ENCODE assay signal across 12 mouse cellular contexts in genomic region chr13:111803506-111803905, GRCm38 (mm10). TPM values are rescaled to one million over a fixed set of nuclear protein-coding genes. Genes with fewer than 3 reads are reported as not detected.
DNase-seq lines count a peak whose midpoint lies in the region; ATAC-seq and TF ChIP-seq lines count a peak whose summit lies in the region.
"Had no signal": no experiment of that assay in that cellular context is flagged by ENCODE, and none has a peak within 500 bp of the region (broad histone marks: within the 10 kb centered on the region; RNA-seq: fewer than 3 reads in every experiment).

No protein-coding gene starts in this region.

- H3K9me3 ChIP-seq in lung, postnatal 0 days (ENCODE audit: low read length), result no peaks in the 10 kb centered on the region
- H3K9me3 ChIP-seq in intestine, postnatal 0 days (ENCODE audit: control insufficient read depth), result no peaks in the 10 kb centered on the region
- no peaks in the 10 kb centered on the region for H3K9me3 ChIP-seq in stomach, postnatal 0 days (ENCODE audit: control insufficient read depth, low read length)
- H3K9me3 ChIP-seq in midbrain, embryonic 13.5 days, result no peaks in the 10 kb centered on the region
- H3K9me3 ChIP-seq: forebrain, embryonic 15.5 days; midbrain, embryonic 12.5 days had no signal

- H3K4me3 ChIP-seq in kidney, adult 2 months (ENCODE audit: insufficient read depth, low read depth, low read length), result no peak overlapping the region
- H3K4me3 ChIP-seq in lung, postnatal 0 days (ENCODE audit: low read depth, low read length), result no peak overlapping the region
- peak overlapping the region; percentile 9 for H3K4me3 ChIP-seq in intestine, postnatal 0 days (ENCODE audit: low read depth, low read length)
- no peak overlapping the region for H3K4me3 ChIP-seq in stomach, postnatal 0 days (ENCODE audit: low read depth, low read length)
- no peak overlapping the region for H3K4me3 ChIP-seq in midbrain, embryonic 13.5 days (replicated peaks)
- H3K4me3 ChIP-seq: forebrain, embryonic 15.5 days; midbrain, embryonic 12.5 days had no signal

- ATAC-seq in lung, postnatal 0 days, result no peak
- ATAC-seq in intestine, postnatal 0 days, result no peak
- no peak for ATAC-seq in stomach, postnatal 0 days (ENCODE audit: low FRiP score, low TSS enrichment)
- no peak for ATAC-seq in midbrain, embryonic 13.5 days
- ATAC-seq: forebrain, embryonic 15.5 days had no signal

- TF ChIP-seq CTCF in kidney, adult 2 months (conservative IDR thresholded peaks at IDR 0.05; ENCODE audit: insufficient read depth, insufficient read length, low read depth, low read length), result no peak
- no peak for TF ChIP-seq CTCF in lung, postnatal 0 days (IDR thresholded peaks at IDR 0.05)
- no peak for TF ChIP-seq CTCF in intestine, postnatal 0 days (IDR thresholded peaks at IDR 0.05; ENCODE audit: low read depth)
- no peak for TF ChIP-seq CTCF in stomach, postnatal 0 days (IDR thresholded peaks at IDR 0.05; ENCODE audit: low read depth)

- H3K27me3 ChIP-seq in kidney, adult 2 months (replicated peaks; ENCODE audit: control insufficient read depth, insufficient read depth, low read length), result no peaks in the 10 kb centered on the region
- no peaks in the 10 kb centered on the region for H3K27me3 ChIP-seq in lung, postnatal 0 days (replicated peaks; ENCODE audit: insufficient read depth, low read length)
- H3K27me3 ChIP-seq in intestine, postnatal 0 days (replicated peaks; ENCODE audit: control insufficient read depth, insufficient read depth, low read length), result no peaks in the 10 kb centered on the region
- H3K27me3 ChIP-seq in stomach, postnatal 0 days (ENCODE audit: control insufficient read depth, insufficient read depth, low read length), result no peaks in the 10 kb centered on the region
- H3K27me3 ChIP-seq in midbrain, embryonic 13.5 days, result no peaks in the 10 kb centered on the region
- H3K27me3 ChIP-seq: forebrain, embryonic 15.5 days; midbrain, embryonic 12.5 days had no signal

- H3K9ac ChIP-seq in lung, postnatal 0 days (replicated peaks; ENCODE audit: low read depth), result no peak overlapping the region
- peak overlapping the region; percentile 40; the same call in 1 of the 2 replicates for H3K9ac ChIP-seq in intestine, postnatal 0 days (ENCODE audit: low read depth, low read length)
- H3K9ac ChIP-seq in stomach, postnatal 0 days (ENCODE audit: low read length), result no peak overlapping the region
- no peak overlapping the region for H3K9ac ChIP-seq in midbrain, embryonic 13.5 days (replicated peaks)
- H3K9ac ChIP-seq: forebrain, embryonic 15.5 days; midbrain, embryonic 12.5 days had no signal

- peak; percentile 47 for DNase-seq in kidney, adult 2 months
- no peak for DNase-seq in kidney, adult 18-20 months
- peak; percentile 7 for DNase-seq in lung, postnatal 14 days
- DNase-seq in lung, postnatal 0 days (ENCODE audit: low spot score), result no peak
- peak; percentile 39 for DNase-seq in stomach, postnatal 0 days (ENCODE audit: low spot score)
- DNase-seq: adrenal gland, adult 2 months; heart, postnatal 10 days; right cerebral cortex, adult 18-20 months had no signal

- H3K27ac ChIP-seq in kidney, adult 2 months (ENCODE audit: insufficient read depth, low read depth, low read length), result peak overlapping the region; percentile 71
- H3K27ac ChIP-seq in lung, postnatal 0 days (ENCODE audit: low read length), result no peak overlapping the region
- peak overlapping the region; percentile 73 for H3K27ac ChIP-seq in intestine, postnatal 0 days (ENCODE audit: low read depth, low read length)
- H3K27ac ChIP-seq in stomach, postnatal 0 days (replicated peaks), result peak overlapping the region; percentile 82
- H3K27ac ChIP-seq in midbrain, embryonic 13.5 days, result no peak overlapping the region
- H3K27ac ChIP-seq: forebrain, embryonic 15.5 days; midbrain, embryonic 12.5 days had no signal

- no peak for TF ChIP-seq EP300 in lung, postnatal 0 days (IDR thresholded peaks at IDR 0.05)
- TF ChIP-seq EP300 in stomach, postnatal 0 days (optimal IDR thresholded peaks at IDR 0.05), result no peak

- no peak for TF ChIP-seq POLR2A in kidney, adult 2 months (IDR thresholded peaks at IDR 0.05; ENCODE audit: low read depth, low read length)

- no peaks in the 10 kb centered on the region for H3K36me3 ChIP-seq in kidney, adult 2 months (ENCODE audit: control insufficient read depth, insufficient read depth, low read length)
- H3K36me3 ChIP-seq in lung, postnatal 0 days (ENCODE audit: insufficient read depth, low read length), result no peaks in the 10 kb centered on the region
- no peaks in the 10 kb centered on the region for H3K36me3 ChIP-seq in intestine, postnatal 0 days (ENCODE audit: control insufficient read depth, insufficient read depth)
- H3K36me3 ChIP-seq in stomach, postnatal 0 days (ENCODE audit: control insufficient read depth, insufficient read depth, low read length), result no peaks in the 10 kb centered on the region
- H3K36me3 ChIP-seq in midbrain, embryonic 13.5 days, result no peaks in the 10 kb centered on the region
- H3K36me3 ChIP-seq: forebrain, embryonic 15.5 days; midbrain, embryonic 12.5 days had no signal

- no peak overlapping the region for H3K4me2 ChIP-seq in lung, postnatal 0 days (replicated peaks; ENCODE audit: low read depth, low read length)
- H3K4me2 ChIP-seq in intestine, postnatal 0 days (replicated peaks; ENCODE audit: low read depth), result peak overlapping the region; percentile 53
- peak overlapping the region; percentile 37 for H3K4me2 ChIP-seq in stomach, postnatal 0 days (replicated peaks; ENCODE audit: low read depth)
- H3K4me2 ChIP-seq in midbrain, embryonic 13.5 days (replicated peaks), result no peak overlapping the region
- H3K4me2 ChIP-seq: forebrain, embryonic 15.5 days; midbrain, embryonic 12.5 days had no signal

- WGBS in kidney, adult 2 months, result 32% methylated on average over 6 of the region's 6 CpGs
- 57% methylated on average over 6 of the region's 6 CpGs for WGBS in lung, postnatal 0 days
- 35% methylated on average over 6 of the region's 6 CpGs for WGBS in intestine, postnatal 0 days
- 47% methylated on average over 6 of the region's 6 CpGs for WGBS in stomach, postnatal 0 days
- 75% methylated on average over 6 of the region's 6 CpGs for WGBS in midbrain, embryonic 13.5 days

- peaks cover 48% of the 10 kb centered on the region for H3K4me1 ChIP-seq in kidney, adult 2 months (ENCODE audit: control insufficient read depth, insufficient read depth, low read length)
- H3K4me1 ChIP-seq in lung, postnatal 0 days (ENCODE audit: insufficient read depth, low read depth, low read length), result peaks cover 34% of the 10 kb centered on the region
- H3K4me1 ChIP-seq in intestine, postnatal 0 days (replicated peaks; ENCODE audit: control insufficient read depth, insufficient read depth, low read length), result peaks cover 14% of the 10 kb centered on the region
- peaks cover 19% of the 10 kb centered on the region for H3K4me1 ChIP-seq in stomach, postnatal 0 days (replicated peaks; ENCODE audit: control insufficient read depth, insufficient read depth)
- H3K4me1 ChIP-seq in midbrain, embryonic 13.5 days (replicated peaks), result peaks cover 65% of the 10 kb centered on the region

RNA-seq across cellular contexts. Expression of gene Map3k1, which starts 5.3 kb away (rescaled TPM):
- polyA plus RNA-seq in kidney, adult 2 months (2012; rRNA removed), result 16.6 and 17.8 TPM in 2 replicates
- polyA plus RNA-seq in lung, postnatal 0 days (2015; fragmentation: Nextera tagmentation; extraction: Ambion mirVana), result 16.6 and 18.0 TPM in 2 replicates
- 11.8 and 14.6 TPM in 2 replicates for polyA plus RNA-seq in intestine, postnatal 0 days (2015; fragmentation: Nextera tagmentation; extraction: Ambion mirVana)
- 12.9 and 13.3 TPM in 2 replicates for polyA plus RNA-seq in stomach, postnatal 0 days (2015; fragmentation: Nextera tagmentation; extraction: Ambion mirVana)
- polyA plus RNA-seq in midbrain, embryonic 13.5 days (2015; fragmentation: Nextera tagmentation; extraction: Ambion mirVana), result 12.0 and 12.6 TPM in 2 replicates

Comparison
In these comparisons a context has a peak if more than half of its experiments do, and no peak if none do; other contexts are left out.
1. DNase-seq: peak in kidney, adult 2 months (single experiment), lung, postnatal 14 days (single experiment) and stomach, postnatal 0 days (single experiment); none in kidney, adult 18-20 months (single experiment) and lung, postnatal 0 days (single experiment).
2. H3K27ac ChIP-seq: peak in kidney, adult 2 months (single experiment), intestine, postnatal 0 days (single experiment) and stomach, postnatal 0 days (single experiment); none in lung, postnatal 0 days (single experiment) and midbrain, embryonic 13.5 days (single experiment).
3. H3K4me2 ChIP-seq: peak in intestine, postnatal 0 days (single experiment) and stomach, postnatal 0 days (single experiment); none in lung, postnatal 0 days (single experiment) and midbrain, embryonic 13.5 days (single experiment).